Mouse (Mus musculus) embryonic fibroblast, embryonic 13.5 days (primary cell): ENCODE measurements around the gene Shd. TPM values are rescaled to one million over a fixed set of nuclear protein-coding genes. Genes with fewer than 3 reads are reported as not detected.
A peak's percentile ranks its signal among the peaks of the same experiment; 100 is the strongest.

Experiments used
- H3K27ac ChIP-seq: 2 replicates; pipeline ENCODE4 v1.5.1; 2012; ENCODE audit warnings: low read length, control low read depth, inconsistent platforms; ENCODE audit not compliant: insufficient read depth
- H3K4me1 ChIP-seq: 2 replicates; pipeline ENCODE4 v1.6.1; 2011; ENCODE audit warnings: low read length; ENCODE audit not compliant: control insufficient read depth, insufficient read depth
- H3K4me3 ChIP-seq: 2 replicates; pipeline ENCODE4 v1.5.1; 2011; ENCODE audit warnings: mild to moderate bottlenecking, control low read depth, low read length; ENCODE audit not compliant: insufficient read depth
- CTCF ChIP-seq: IDR thresholded peaks from 2 replicates; pipeline ENCODE4 v1.5.1; 2011; ENCODE audit warnings: mild to moderate bottlenecking, control low read depth, low read length, moderate library complexity, borderline replicate concordance; ENCODE audit not compliant: insufficient read depth
- POLR2A ChIP-seq: IDR thresholded peaks from 2 replicates; pipeline ENCODE4 v1.6.1; 2011; ENCODE audit warnings: low read depth, mild to moderate bottlenecking, control low read depth, low read length, moderate library complexity
- polyA plus RNA-seq: library from polyadenylated mRNA; stranded (reverse); fragments of >200 nt; gene quantifications from 2 replicates; pipeline ENCODE4 v1.2.4, GENCODE M21; 2011; ENCODE audit warnings: low read depth; ENCODE audit not compliant: missing spikeins, insufficient read length

Gene Shd
- polyA plus RNA-seq, 1 experiment: 0.39 TPM

GRCm38 (mm10) chr17:56016793-56017785 is 46.8 kb downstream of the Shd start:
- TF ChIP-seq POLR2A (0 out of 2 replicates have a peak, but pooled peaks have one; percentile 23), CTCF (no peak)
- H3K27ac ChIP-seq: no peak overlapping the region
- H3K4me1 ChIP-seq: no peaks in the 10 kb centered on the region
- H3K4me3 ChIP-seq: no peak overlapping the region

GRCm38 (mm10) chr17:56017848-56018247 is 47.6 kb downstream of the Shd start:
- H3K4me1 ChIP-seq: 0 out of 2 replicates have a peak, but pooled peaks cover 1% of the 10 kb centered on the region
- H3K27ac ChIP-seq: no peak overlapping the region
- H3K4me3 ChIP-seq: no peak overlapping the region
- TF ChIP-seq POLR2A: no peak
- no peak for TF ChIP-seq CTCF

GRCm38 (mm10) chr17:56018347-56019131 is 48.3 kb downstream of the Shd start:
- TF ChIP-seq POLR2A (peak; percentile 37; the same call in 1 of the 2 replicates), CTCF (peak; percentile 89; the same call in 1 of the 2 replicates)
- Histone ChIP-seq H3K4me3 (no peak overlapping the region), H3K4me1 (0 out of 2 replicates have a peak, but pooled peaks cover 4% of the 10 kb centered on the region), H3K27ac (no peak overlapping the region)

GRCm38 (mm10) chr17:56020400-56021084 is 50.3 kb downstream of the Shd start:
- 0 out of 2 replicates have a peak, but pooled peaks have one; percentile 10 for TF ChIP-seq POLR2A
- no peak for TF ChIP-seq CTCF
- no peak overlapping the region for H3K4me3 ChIP-seq
- H3K27ac ChIP-seq: no peak overlapping the region
- H3K4me1 ChIP-seq: peaks cover 9% of the 10 kb centered on the region; the same call in 1 of the 2 replicates

GRCm38 (mm10) chr17:56021161-56021910 is 51.1 kb downstream of the Shd start:
- no peak for TF ChIP-seq CTCF
- TF ChIP-seq POLR2A: no peak
- Histone ChIP-seq H3K4me1 (peaks cover 16% of the 10 kb centered on the region), H3K4me3 (no peak overlapping the region), H3K27ac (no peak overlapping the region)

- no peak overlapping the region for H3K27ac ChIP-seq
- TF ChIP-seq CTCF: no peak
- TF ChIP-seq POLR2A: no peak
- H3K4me1 ChIP-seq: peaks cover 25% of the 10 kb centered on the region
Measured at GRCm38 (mm10) chr17:56022131-56022988, 52.1 kb downstream of the Shd start.

GRCm38 (mm10) chr17:56022989-56023290 is 52.7 kb downstream of the Shd start:
- Histone ChIP-seq H3K4me1 (peaks cover 27% of the 10 kb centered on the region), H3K27ac (no peak overlapping the region), H3K4me3 (no peak overlapping the region)
- TF ChIP-seq POLR2A: no peak
- TF ChIP-seq CTCF: no peak

More at GRCm38 (mm10) chr17:56022131-56022988, 52.1 kb downstream of the Shd start:
- H3K4me3 ChIP-seq: no peak overlapping the region

GRCm38 (mm10) chr17:56023386-56023785 is 53.1 kb downstream of the Shd start:
- peak overlapping the region; percentile 8; the same call in 1 of the 2 replicates for H3K27ac ChIP-seq
- no peak for TF ChIP-seq POLR2A
- no peak for TF ChIP-seq CTCF
- peaks cover 27% of the 10 kb centered on the region for H3K4me1 ChIP-seq
- H3K4me3 ChIP-seq: no peak overlapping the region
